Mouse (Mus musculus): Measurements from ENCODE around the gene Rnps1. TPM values are rescaled to one million over a fixed set of nuclear protein-coding genes. Genes with fewer than 3 reads are reported as not detected.

Gene Rnps1
- polyA plus RNA-seq, 1 experiment from 2014 or later = 80.3 TPM

- H3K27ac ChIP-seq = peak within 1 kb of the TSS; percentile 81
- peaks cover 8% of the 10 kb centered on the region; the same call in 1 of the 2 replicates for H3K36me3 ChIP-seq (ENCODE audit: inconsistent target)
- under 1% methylated on average over 63 of the region's 75 CpGs for WGBS (ENCODE audit: missing documents)
- peaks cover 14% of the 10 kb centered on the region for H3K79me2 ChIP-seq (ENCODE audit: inconsistent target)
- H3K4me3 ChIP-seq (ENCODE audit: inconsistent target) = peak within 1 kb of the TSS; percentile 66
These were observed 55.7 kb downstream of the Rnps1 start, which contains the start of the genes E4f1 and Pgp for GRCm38 (mm10) chr17:24469910-24470602. E4f1 (minus strand) TSS chr17:24470313. Pgp (plus strand) TSS chr17:24470392.

- H3K27ac ChIP-seq = no peak overlapping the region
- H3K79me2 ChIP-seq (ENCODE audit: inconsistent target) = peaks cover 14% of the 10 kb centered on the region
- 3% methylated on average over 62 of the region's 68 CpGs for WGBS (ENCODE audit: missing documents)
- peak overlapping the region; percentile 43 for H3K4me3 ChIP-seq (ENCODE audit: inconsistent target)
- peaks cover 16% of the 10 kb centered on the region; the same call in 1 of the 2 replicates for H3K36me3 ChIP-seq (ENCODE audit: inconsistent target)
These were observed 56.5 kb downstream of the Rnps1 start for GRCm38 (mm10) chr17:24470701-24471527.

- 93% methylated on average over 4 of the region's 4 CpGs for WGBS (ENCODE audit: missing documents)
- Histone ChIP-seq H3K4me3 (ENCODE audit: inconsistent target) (no peak overlapping the region), H3K79me2 (ENCODE audit: inconsistent target) (peaks cover 14% of the 10 kb centered on the region), H3K27ac (no peak overlapping the region), H3K36me3 (ENCODE audit: inconsistent target) (peaks cover 30% of the 10 kb centered on the region)
These were observed 58.1 kb downstream of the Rnps1 start for GRCm38 (mm10) chr17:24472512-24472911.

GRCm38 (mm10) chr17:24473612-24474275 is 59.4 kb downstream of the Rnps1 start, which contains the start of gene Bricd5:
Bricd5 (plus strand) TSS chr17:24473884.
- no peak within 1 kb of the TSS for H3K4me3 ChIP-seq (ENCODE audit: inconsistent target)
- 97% methylated on average over 5 of the region's 6 CpGs for WGBS (ENCODE audit: missing documents)
- peaks cover 30% of the 10 kb centered on the region for H3K36me3 ChIP-seq (ENCODE audit: inconsistent target)
- peaks cover 23% of the 10 kb centered on the region for H3K79me2 ChIP-seq (ENCODE audit: inconsistent target)
- H3K27ac ChIP-seq = no peak within 1 kb of the TSS

- H3K4me3 ChIP-seq (ENCODE audit: inconsistent target) = no peak overlapping the region
- H3K36me3 ChIP-seq (ENCODE audit: inconsistent target) = peaks cover 30% of the 10 kb centered on the region
- no peak overlapping the region for H3K27ac ChIP-seq
- WGBS (ENCODE audit: missing documents) = 91% methylated on average over 5 of the region's 5 CpGs
- H3K79me2 ChIP-seq (ENCODE audit: inconsistent target) = peaks cover 23% of the 10 kb centered on the region
These were observed 60.2 kb downstream of the Rnps1 start for GRCm38 (mm10) chr17:24474557-24474956.

Other genes with a start within 250 kb of the Rnps1 start
- 1,634 to 2,526 TPM (median 2,187 TPM) in 3 replicates for gene Atp6v0c, start 244.9 kb upstream of the Rnps1 start, polyA plus RNA-seq (2018)
- 8.4 to 12.8 TPM (median 8.5 TPM) in 3 replicates for gene Tbc1d24, start 209.0 kb upstream of the Rnps1 start, polyA plus RNA-seq (2018)
- 0.05 to 0.09 TPM in 2 of 3 replicates, not detected in the other for gene Ntn3, start 205.0 kb upstream of the Rnps1 start, polyA plus RNA-seq (2018)
- 2.8 to 5.5 TPM (median 4.0 TPM) in 3 replicates for gene Tedc2, start 193.7 kb upstream of the Rnps1 start, polyA plus RNA-seq (2018)
- gene Ccnf, start 163.1 kb upstream of the Rnps1 start, polyA plus RNA-seq (2018) = 1.3 to 5.7 TPM (median 3.2 TPM) in 3 replicates
- 0.16 to 0.30 TPM (median 0.26 TPM) in 3 replicates for gene Abca17, start 63.5 kb upstream of the Rnps1 start, polyA plus RNA-seq (2018)
- gene Abca3, start 62.6 kb upstream of the Rnps1 start, polyA plus RNA-seq (2018) = 26.0 to 44.3 TPM (median 31.7 TPM) in 3 replicates
- gene Eci1, start 12.1 kb downstream of the Rnps1 start, polyA plus RNA-seq (2018) = 10.4 to 30.9 TPM (median 23.5 TPM) in 3 replicates
- 0.23 to 1.5 TPM (median 1.1 TPM) in 3 replicates for gene Dnase1l2, start 28.5 kb downstream of the Rnps1 start, polyA plus RNA-seq (2018)
- gene E4f1, start 55.7 kb downstream of the Rnps1 start, polyA plus RNA-seq (2018) = 7.7 to 13.8 TPM (median 10.3 TPM) in 3 replicates
- 7.0 to 22.6 TPM (median 15.0 TPM) in 3 replicates for gene Pgp, start 55.8 kb downstream of the Rnps1 start, polyA plus RNA-seq (2018)
- gene Bricd5, start 59.3 kb downstream of the Rnps1 start, polyA plus RNA-seq (2018) = not detected in 3 replicates
- gene Mlst8, start 64.5 kb downstream of the Rnps1 start, polyA plus RNA-seq (2018) = 10.9 to 13.2 TPM (median 11.6 TPM) in 3 replicates
- not detected in 3 replicates for gene Caskin1, start 74.0 kb downstream of the Rnps1 start, polyA plus RNA-seq (2018)
- 42.9 to 61.3 TPM (median 48.4 TPM) in 3 replicates for gene Traf7, start 113.4 kb downstream of the Rnps1 start, polyA plus RNA-seq (2018)
- not detected in 3 replicates for gene Rab26, start 119.6 kb downstream of the Rnps1 start, polyA plus RNA-seq (2018)
- 9.7 to 18.0 TPM (median 16.3 TPM) in 3 replicates for gene Pkd1, start 135.3 kb downstream of the Rnps1 start, polyA plus RNA-seq (2018)
- gene Tsc2, start 218.1 kb downstream of the Rnps1 start, polyA plus RNA-seq (2018) = 33.7 to 43.4 TPM (median 35.5 TPM) in 3 replicates
- gene Nthl1, start 218.1 kb downstream of the Rnps1 start, polyA plus RNA-seq (2018) = 3.1 to 5.8 TPM (median 3.7 TPM) in 3 replicates
- gene Slc9a3r2, start 235.8 kb downstream of the Rnps1 start, polyA plus RNA-seq (2018) = 0.15 TPM in 1 of 3 replicates, not detected in the others
- not detected in 3 replicates for gene Npw, start 243.9 kb downstream of the Rnps1 start, polyA plus RNA-seq (2018)

Measured in macrophage (primary cell).